Mouse (Mus musculus) spleen, adult 2 months (tissue): ENCODE measurements at regions not wholly inside any gene's neighbourhood (a gene's known extent, or its start where the extent isn't known, plus 50 kb on each side); places are given as distances from the start of the nearest gene placed in this dataset.

Experiments
- CTCF ChIP-seq: fragments of 200-500 bp; IDR thresholded peaks from 2 replicates; pipeline ENCODE4 v1.5.1; 2011; ENCODE audit warnings: mild to moderate bottlenecking, inconsistent platforms; ENCODE audit not compliant: insufficient read depth, insufficient read length, insufficient replicate concordance; ENCODE audit errors: extremely low read depth
- POLR2A ChIP-seq: fragments of 200-500 bp; IDR thresholded peaks from 2 replicates; pipeline ENCODE4 v1.6.1; 2011; ENCODE audit warnings: low read depth, low read length, inconsistent platforms

- TF ChIP-seq POLR2A (no peak), CTCF (no peak)
These were observed 482.0 kb upstream of the Tbx3 start for GRCm38 (mm10) chr5:119188476-119188875.
